Mouse (Mus musculus): ENCODE results near the gene Tnxb.

DNA sequence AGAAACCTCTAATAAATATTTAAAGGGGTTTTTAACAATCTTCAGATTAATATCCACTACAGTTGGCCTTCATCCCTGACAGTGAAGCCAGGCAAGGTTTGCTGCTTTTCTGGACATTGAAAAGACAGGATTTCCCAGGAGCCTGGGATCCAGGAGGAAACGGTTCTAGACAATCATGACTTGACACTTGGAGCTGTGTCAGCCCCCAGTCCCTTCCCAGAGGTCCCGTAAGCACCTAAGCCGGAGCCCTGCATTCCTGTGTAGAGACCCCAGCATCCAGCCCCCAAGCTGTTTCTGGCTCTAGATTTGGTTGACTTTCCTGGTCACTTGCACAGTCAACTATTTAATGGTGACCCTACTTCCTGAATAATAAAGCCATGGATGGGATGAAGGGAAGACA, 11.7 kb upstream of the Tnxb start:
- no peak for TF ChIP-seq CTCF (IDR thresholded peaks at IDR 0.05; ENCODE audit: low read depth)
- TF ChIP-seq EP300 (optimal IDR thresholded peaks at IDR 0.05) = no peak

All from stomach, postnatal 0 days (tissue).